Mouse (Mus musculus) embryonic facial prominence, embryonic 14.5 days (tissue): ENCODE results near the gene Gsto2. TPM values are rescaled to one million over a fixed set of nuclear protein-coding genes. Genes with fewer than 3 reads are reported as not detected.

Experiments used
- ATAC-seq: fragments of 200-750 bp; cut with Nextera tagmentation; 2 replicates; pipeline ENCODE4 v1.8.0; 2017; ENCODE audit warnings: low read depth, moderate number of reproducible peaks, moderate TSS enrichment
- DNase-seq: peaks from one replicate; pipeline ENCODE4 v3.0.0-alpha.2; 2015; ENCODE audit warnings: low spot score
- H3K27ac ChIP-seq: fragments of 300-500 bp; sonication (generic); replicated peaks from 2 replicates; pipeline ENCODE4 v1.5.1; 2014; ENCODE audit warnings: low read depth, mild to moderate bottlenecking, low read length, moderate library complexity
- H3K27me3 ChIP-seq: fragments of 300-500 bp; sonication (generic); replicated peaks from 2 replicates; pipeline ENCODE4 v1.6.1; 2014; ENCODE audit warnings: low read length; ENCODE audit not compliant: control insufficient read depth, insufficient read depth
- H3K36me3 ChIP-seq: fragments of 300-500 bp; sonication (generic); 2 replicates; pipeline ENCODE4 v1.6.1; 2014; ENCODE audit warnings: low read length, mixed read lengths; ENCODE audit not compliant: control insufficient read depth, insufficient read depth
- H3K4me1 ChIP-seq: fragments of 300-500 bp; sonication (generic); 2 replicates; pipeline ENCODE4 v1.6.1; 2014; ENCODE audit warnings: antibody characterized with exemption, low read length; ENCODE audit not compliant: control insufficient read depth, insufficient read depth
- H3K4me2 ChIP-seq: fragments of 300-500 bp; sonication (generic); 2 replicates; pipeline ENCODE4 v1.6.1; 2014; ENCODE audit warnings: low read depth, mild to moderate bottlenecking, low read length, moderate library complexity, mixed read lengths
- H3K4me3 ChIP-seq: fragments of 300-500 bp; sonication (generic); 2 replicates; pipeline ENCODE4 v1.5.1; 2014; ENCODE audit warnings: low read depth, mild to moderate bottlenecking, low read length
- H3K9ac ChIP-seq: fragments of 300-500 bp; sonication (generic); 2 replicates; pipeline ENCODE4 v1.6.1; 2014; ENCODE audit warnings: low read depth, mild to moderate bottlenecking, low read length, moderate library complexity, mixed read lengths
- H3K9me3 ChIP-seq: fragments of 300-500 bp; sonication (generic); 2 replicates; pipeline ENCODE4 v1.6.1; 2016; ENCODE audit warnings: low read length; ENCODE audit not compliant: control insufficient read depth
- WGBS: fragments of 180-500 bp; shearing (Covaris S2); extraction: QIAGEN DNeasy Blood & Tissue Kit; methylation state at CpG from one replicate; pipeline ENCODE4 v1.1.7; 2014; 5-methylcytosine and 5-hydroxymethylcytosine counted together
- polyA plus RNA-seq: library from polyadenylated mRNA; unstranded; fragments of >200 nt; fragmentation: Nextera tagmentation; extraction: Ambion mirVana; gene quantifications from 2 replicates; pipeline ENCODE4 v1.2.1, GENCODE M21; 2014

Gsto2 gene
- polyA plus RNA-seq, 1 experiment from 2014 or later = 0.86 TPM

GRCm38 (mm10) chr19:47867628-47868175, 2.4 kb downstream of the Gsto2 start:
- no peaks in the 10 kb centered on the region for H3K4me1 ChIP-seq
- H3K4me3 ChIP-seq = no peak overlapping the region
- DNase-seq (no peak), ATAC-seq (no peak)
- H3K27me3 ChIP-seq = no peaks in the 10 kb centered on the region
- H3K36me3 ChIP-seq = peaks cover 12% of the 10 kb centered on the region
- H3K27ac ChIP-seq = no peak overlapping the region
- 66% methylated on average over 4 of the region's 4 CpGs for WGBS
- no peaks in the 10 kb centered on the region for H3K9me3 ChIP-seq
- no peak overlapping the region for H3K9ac ChIP-seq
- H3K4me2 ChIP-seq = no peak overlapping the region

GRCm38 (mm10) chr19:47868951-47869350, 3.6 kb downstream of the Gsto2 start:
- no peaks in the 10 kb centered on the region for H3K4me1 ChIP-seq
- H3K4me2 ChIP-seq = no peak overlapping the region
- no peaks in the 10 kb centered on the region for H3K27me3 ChIP-seq
- 0 out of 2 replicates have a peak, but pooled peaks cover 5% of the 10 kb centered on the region for H3K36me3 ChIP-seq
- no peak overlapping the region for H3K4me3 ChIP-seq
- DNase-seq (no peak), ATAC-seq (no peak)
- H3K9me3 ChIP-seq = no peaks in the 10 kb centered on the region
- H3K9ac ChIP-seq = no peak overlapping the region
- no peak overlapping the region for H3K27ac ChIP-seq
- 22% methylated on average over 4 of the region's 4 CpGs for WGBS

- ATAC-seq = no peak
- DNase-seq = no peak
- Histone ChIP-seq H3K36me3 (no peaks in the 10 kb centered on the region), H3K9me3 (no peaks in the 10 kb centered on the region), H3K4me2 (no peak overlapping the region), H3K27ac (no peak overlapping the region), H3K27me3 (no peaks in the 10 kb centered on the region), H3K4me3 (no peak overlapping the region), H3K4me1 (no peaks in the 10 kb centered on the region), H3K9ac (no peak overlapping the region)
- 47% methylated on average over 3 of the region's 3 CpGs for WGBS
Measured at GRCm38 (mm10) chr19:47869516-47869915, 4.2 kb downstream of the Gsto2 start.

- Histone ChIP-seq H3K27ac (no peak overlapping the region), H3K4me1 (no peaks in the 10 kb centered on the region), H3K4me3 (no peak overlapping the region), H3K9me3 (no peaks in the 10 kb centered on the region), H3K4me2 (no peak overlapping the region), H3K27me3 (no peaks in the 10 kb centered on the region), H3K36me3 (no peaks in the 10 kb centered on the region), H3K9ac (no peak overlapping the region)
- 61% methylated on average over 7 of the region's 7 CpGs for WGBS
- DNase-seq = no peak
- no peak for ATAC-seq
Measured at GRCm38 (mm10) chr19:47870102-47870666, 4.8 kb downstream of the Gsto2 start.

GRCm38 (mm10) chr19:47871515-47871914, 6.2 kb downstream of the Gsto2 start:
- no peaks in the 10 kb centered on the region for H3K36me3 ChIP-seq
- WGBS = 32% methylated on average over 10 of the region's 10 CpGs

GRCm38 (mm10) chr19:47876252-47876651, 10.9 kb downstream of the Gsto2 start:
- Histone ChIP-seq H3K9ac (no peak overlapping the region), H3K4me1 (no peaks in the 10 kb centered on the region), H3K4me3 (no peak overlapping the region), H3K27ac (no peak overlapping the region), H3K4me2 (no peak overlapping the region), H3K9me3 (no peaks in the 10 kb centered on the region), H3K27me3 (no peaks in the 10 kb centered on the region), H3K36me3 (no peaks in the 10 kb centered on the region)
- ATAC-seq = no peak
- WGBS = 71% methylated on average over 15 of the region's 15 CpGs
- no peak for DNase-seq

More at GRCm38 (mm10) chr19:47871515-47871914, 6.2 kb downstream of the Gsto2 start:
- no peaks in the 10 kb centered on the region for H3K27me3 ChIP-seq
- H3K9ac ChIP-seq = no peak overlapping the region
- ATAC-seq (no peak), DNase-seq (no peak)
- H3K9me3 ChIP-seq = no peaks in the 10 kb centered on the region
- H3K27ac ChIP-seq = no peak overlapping the region
- H3K4me3 ChIP-seq = no peak overlapping the region
- no peak overlapping the region for H3K4me2 ChIP-seq
- no peaks in the 10 kb centered on the region for H3K4me1 ChIP-seq

- H3K9me3 ChIP-seq = no peaks in the 10 kb centered on the region
- no peak overlapping the region for H3K4me3 ChIP-seq
- no peak overlapping the region for H3K4me2 ChIP-seq
- DNase-seq (no peak), ATAC-seq (no peak)
- no peaks in the 10 kb centered on the region for H3K27me3 ChIP-seq
- 72% methylated on average over 7 of the region's 7 CpGs for WGBS
- H3K9ac ChIP-seq = no peak overlapping the region
- H3K36me3 ChIP-seq = no peaks in the 10 kb centered on the region
- no peaks in the 10 kb centered on the region for H3K4me1 ChIP-seq
- H3K27ac ChIP-seq = no peak overlapping the region
Measured at GRCm38 (mm10) chr19:47881538-47881937, 16.2 kb downstream of the Gsto2 start.

- Histone ChIP-seq H3K4me2 (no peak overlapping the region), H3K27ac (no peak overlapping the region), H3K4me3 (no peak overlapping the region), H3K4me1 (no peaks in the 10 kb centered on the region), H3K9ac (no peak overlapping the region), H3K27me3 (no peaks in the 10 kb centered on the region), H3K36me3 (no peaks in the 10 kb centered on the region), H3K9me3 (no peaks in the 10 kb centered on the region)
- DNase-seq (peak; percentile 87), ATAC-seq (peak; percentile 68)
- WGBS = 27% methylated on average over 11 of the region's 11 CpGs
Measured at GRCm38 (mm10) chr19:47882151-47882881, 17.0 kb downstream of the Gsto2 start.
